Mouse (Mus musculus): ENCODE data around the gene Arx. TPM values are rescaled to one million over a fixed set of nuclear protein-coding genes. Genes with fewer than 3 reads are reported as not detected.

Gene Arx
- polyA plus RNA-seq, 1 experiment from 2014 or later, result 41.3 TPM

- Histone ChIP-seq H3K4me2 (ENCODE audit: low read length) (peak overlapping the region; percentile 64), H3K4me1 (replicated peaks; ENCODE audit: control insufficient read depth, insufficient read depth, low read length) (peaks cover 8% of the 10 kb centered on the region), H3K9ac (replicated peaks; ENCODE audit: low read depth, low read length) (peak overlapping the region; percentile 72), H3K36me3 (ENCODE audit: control insufficient read depth, insufficient read depth) (no peaks in the 10 kb centered on the region), H3K4me3 (replicated peaks; ENCODE audit: low read length) (peak overlapping the region; percentile 48), H3K9me3 (ENCODE audit: control insufficient read depth, low read length) (no peaks in the 10 kb centered on the region), H3K27ac (ENCODE audit: low read length) (peak overlapping the region; percentile 80), H3K27me3 (replicated peaks; ENCODE audit: control insufficient read depth, insufficient read depth, low read length) (no peaks in the 10 kb centered on the region; the same call in 1 of the 2 replicates)
- 16% methylated on average over 12 of the region's 12 CpGs for WGBS
- no peak for ATAC-seq
These were observed 3.7 kb downstream of the Arx start for GRCm38 (mm10) chrX:93289851-93290380.

- Histone ChIP-seq H3K4me2 (ENCODE audit: low read length) (peak overlapping the region; percentile 64), H3K36me3 (ENCODE audit: control insufficient read depth, insufficient read depth) (no peaks in the 10 kb centered on the region), H3K27ac (ENCODE audit: low read length) (peak overlapping the region; percentile 69), H3K27me3 (replicated peaks; ENCODE audit: control insufficient read depth, insufficient read depth, low read length) (no peaks in the 10 kb centered on the region; the same call in 1 of the 2 replicates), H3K9ac (replicated peaks; ENCODE audit: low read depth, low read length) (peak overlapping the region; percentile 46), H3K9me3 (ENCODE audit: control insufficient read depth, low read length) (no peaks in the 10 kb centered on the region), H3K4me3 (replicated peaks; ENCODE audit: low read length) (peak overlapping the region; percentile 48), H3K4me1 (replicated peaks; ENCODE audit: control insufficient read depth, insufficient read depth, low read length) (peaks cover 16% of the 10 kb centered on the region)
- 26% methylated on average over 6 of the region's 6 CpGs for WGBS
- ATAC-seq, result no peak
These were observed 5.8 kb downstream of the Arx start for GRCm38 (mm10) chrX:93292031-93292430.

- Histone ChIP-seq H3K4me1 (replicated peaks; ENCODE audit: control insufficient read depth, insufficient read depth, low read length) (peaks cover 25% of the 10 kb centered on the region), H3K27me3 (replicated peaks; ENCODE audit: control insufficient read depth, insufficient read depth, low read length) (no peaks in the 10 kb centered on the region; the same call in 1 of the 2 replicates), H3K27ac (ENCODE audit: low read length) (peak overlapping the region; percentile 78), H3K4me2 (ENCODE audit: low read length) (peak overlapping the region; percentile 46), H3K9ac (replicated peaks; ENCODE audit: low read depth, low read length) (peak overlapping the region; percentile 39), H3K9me3 (ENCODE audit: control insufficient read depth, low read length) (no peaks in the 10 kb centered on the region), H3K36me3 (ENCODE audit: control insufficient read depth, insufficient read depth) (no peaks in the 10 kb centered on the region), H3K4me3 (replicated peaks; ENCODE audit: low read length) (peak overlapping the region; percentile 26)
- WGBS, result 33% methylated on average over 24 of the region's 25 CpGs
- no peak for ATAC-seq
These were observed 8.7 kb downstream of the Arx start for GRCm38 (mm10) chrX:93294736-93295490.

GRCm38 (mm10) chrX:93295819-93296218 is 9.6 kb downstream of the Arx start:
- no peaks in the 10 kb centered on the region for H3K36me3 ChIP-seq (ENCODE audit: control insufficient read depth, insufficient read depth)
- peak overlapping the region; percentile 22; the same call in 1 of the 2 replicates for H3K4me3 ChIP-seq (replicated peaks; ENCODE audit: low read length)
- H3K9me3 ChIP-seq (ENCODE audit: control insufficient read depth, low read length), result no peaks in the 10 kb centered on the region
- peak overlapping the region; percentile 81 for H3K27ac ChIP-seq (ENCODE audit: low read length)
- H3K4me1 ChIP-seq (replicated peaks; ENCODE audit: control insufficient read depth, insufficient read depth, low read length), result peaks cover 28% of the 10 kb centered on the region
- H3K4me2 ChIP-seq (ENCODE audit: low read length), result peak overlapping the region; percentile 47
- H3K9ac ChIP-seq (replicated peaks; ENCODE audit: low read depth, low read length), result peak overlapping the region; percentile 45; the same call in 1 of the 2 replicates
- ATAC-seq, result peak; percentile 23
- no peaks in the 10 kb centered on the region; the same call in 1 of the 2 replicates for H3K27me3 ChIP-seq (replicated peaks; ENCODE audit: control insufficient read depth, insufficient read depth, low read length)
- WGBS, result 11% methylated on average over 5 of the region's 5 CpGs

- Histone ChIP-seq H3K4me2 (ENCODE audit: low read length) (peak overlapping the region; percentile 50), H3K27ac (ENCODE audit: low read length) (peak overlapping the region; percentile 81), H3K27me3 (replicated peaks; ENCODE audit: control insufficient read depth, insufficient read depth, low read length) (no peaks in the 10 kb centered on the region; the same call in 1 of the 2 replicates), H3K4me3 (replicated peaks; ENCODE audit: low read length) (peak overlapping the region; percentile 32), H3K9ac (replicated peaks; ENCODE audit: low read depth, low read length) (peak overlapping the region; percentile 40), H3K4me1 (replicated peaks; ENCODE audit: control insufficient read depth, insufficient read depth, low read length) (peaks cover 28% of the 10 kb centered on the region), H3K9me3 (ENCODE audit: control insufficient read depth, low read length) (no peaks in the 10 kb centered on the region), H3K36me3 (ENCODE audit: control insufficient read depth, insufficient read depth) (no peaks in the 10 kb centered on the region)
- 24% methylated on average over 37 of the region's 40 CpGs for WGBS
- ATAC-seq, result peak; percentile 2; the same call in 1 of the 2 replicates
These were observed 10.8 kb downstream of the Arx start for GRCm38 (mm10) chrX:93297001-93297441.

GRCm38 (mm10) chrX:93299046-93299626 is 12.9 kb downstream of the Arx start:
- 12% methylated on average over 41 of the region's 43 CpGs for WGBS
- Histone ChIP-seq H3K9me3 (ENCODE audit: control insufficient read depth, low read length) (no peaks in the 10 kb centered on the region), H3K4me2 (ENCODE audit: low read length) (peak overlapping the region; percentile 41), H3K9ac (replicated peaks; ENCODE audit: low read depth, low read length) (peak overlapping the region; percentile 39; the same call in 1 of the 2 replicates), H3K36me3 (ENCODE audit: control insufficient read depth, insufficient read depth) (no peaks in the 10 kb centered on the region), H3K27me3 (replicated peaks; ENCODE audit: control insufficient read depth, insufficient read depth, low read length) (peaks cover 4% of the 10 kb centered on the region; the same call in 1 of the 2 replicates), H3K4me3 (replicated peaks; ENCODE audit: low read length) (peak overlapping the region; percentile 15), H3K27ac (ENCODE audit: low read length) (peak overlapping the region; percentile 84), H3K4me1 (replicated peaks; ENCODE audit: control insufficient read depth, insufficient read depth, low read length) (peaks cover 28% of the 10 kb centered on the region)
- ATAC-seq, result peak; percentile 16

- Histone ChIP-seq H3K27me3 (replicated peaks; ENCODE audit: control insufficient read depth, insufficient read depth, low read length) (peaks cover 4% of the 10 kb centered on the region; the same call in 1 of the 2 replicates), H3K27ac (ENCODE audit: low read length) (peak overlapping the region; percentile 84), H3K9me3 (ENCODE audit: control insufficient read depth, low read length) (no peaks in the 10 kb centered on the region), H3K36me3 (ENCODE audit: control insufficient read depth, insufficient read depth) (no peaks in the 10 kb centered on the region), H3K4me3 (replicated peaks; ENCODE audit: low read length) (no peak overlapping the region), H3K4me2 (ENCODE audit: low read length) (peak overlapping the region; percentile 41), H3K9ac (replicated peaks; ENCODE audit: low read depth, low read length) (peak overlapping the region; percentile 39; the same call in 1 of the 2 replicates), H3K4me1 (replicated peaks; ENCODE audit: control insufficient read depth, insufficient read depth, low read length) (peaks cover 26% of the 10 kb centered on the region)
- 20% methylated on average over 6 of the region's 6 CpGs for WGBS
- ATAC-seq, result peak; percentile 12; the same call in 1 of the 2 replicates
These were observed 13.5 kb downstream of the Arx start for GRCm38 (mm10) chrX:93299771-93300170.

- Histone ChIP-seq H3K9ac (replicated peaks; ENCODE audit: low read depth, low read length) (no peak overlapping the region), H3K27me3 (replicated peaks; ENCODE audit: control insufficient read depth, insufficient read depth, low read length) (peaks cover 4% of the 10 kb centered on the region; the same call in 1 of the 2 replicates), H3K9me3 (ENCODE audit: control insufficient read depth, low read length) (no peaks in the 10 kb centered on the region), H3K4me3 (replicated peaks; ENCODE audit: low read length) (no peak overlapping the region), H3K4me1 (replicated peaks; ENCODE audit: control insufficient read depth, insufficient read depth, low read length) (peaks cover 26% of the 10 kb centered on the region), H3K4me2 (ENCODE audit: low read length) (peak overlapping the region; percentile 19; the same call in 1 of the 2 replicates), H3K27ac (ENCODE audit: low read length) (peak overlapping the region; percentile 53), H3K36me3 (ENCODE audit: control insufficient read depth, insufficient read depth) (no peaks in the 10 kb centered on the region)
- whole genome bisulfite sequencing, result 19% methylated on average over 10 of the region's 10 CpGs
- peak; percentile 35 for ATAC-seq
These were observed 14.1 kb downstream of the Arx start for GRCm38 (mm10) chrX:93300183-93300815.
